Mouse (Mus musculus): Measurements from ENCODE around the gene Celsr1.

The Celsr1 gene

GRCm38 (mm10) chr15:85994906-85995608, 38.5 kb downstream of the Celsr1 start:
- DNase-seq (ENCODE audit: low spot score), result no peak

GRCm38 (mm10) chr15:85993931-85994583, 39.5 kb downstream of the Celsr1 start:
- DNase-seq (ENCODE audit: low spot score), result no peak

- DNase-seq (ENCODE audit: low spot score), result no peak
Measured at GRCm38 (mm10) chr15:85993386-85993785, 40.2 kb downstream of the Celsr1 start.

DNA sequence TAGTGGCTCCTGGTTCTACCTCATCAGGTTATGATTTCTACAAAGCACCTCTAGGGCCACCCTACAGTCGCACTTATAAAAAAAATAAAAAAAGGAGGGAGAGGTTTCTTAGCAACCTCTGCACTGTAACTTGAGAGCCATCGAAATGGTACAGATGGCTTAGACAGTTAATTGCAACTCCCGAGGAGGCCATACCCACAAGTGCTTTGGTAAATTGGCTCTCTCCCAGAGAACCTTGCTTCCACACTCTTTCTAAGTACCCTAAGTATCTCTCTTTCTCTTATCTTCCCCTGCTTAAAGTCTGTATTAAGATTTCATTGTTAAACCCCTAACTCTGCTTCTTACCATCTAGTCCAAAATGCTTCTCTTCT, 41.5 kb downstream of the Celsr1 start:
- no peak for DNase-seq (ENCODE audit: low spot score)

DNA sequence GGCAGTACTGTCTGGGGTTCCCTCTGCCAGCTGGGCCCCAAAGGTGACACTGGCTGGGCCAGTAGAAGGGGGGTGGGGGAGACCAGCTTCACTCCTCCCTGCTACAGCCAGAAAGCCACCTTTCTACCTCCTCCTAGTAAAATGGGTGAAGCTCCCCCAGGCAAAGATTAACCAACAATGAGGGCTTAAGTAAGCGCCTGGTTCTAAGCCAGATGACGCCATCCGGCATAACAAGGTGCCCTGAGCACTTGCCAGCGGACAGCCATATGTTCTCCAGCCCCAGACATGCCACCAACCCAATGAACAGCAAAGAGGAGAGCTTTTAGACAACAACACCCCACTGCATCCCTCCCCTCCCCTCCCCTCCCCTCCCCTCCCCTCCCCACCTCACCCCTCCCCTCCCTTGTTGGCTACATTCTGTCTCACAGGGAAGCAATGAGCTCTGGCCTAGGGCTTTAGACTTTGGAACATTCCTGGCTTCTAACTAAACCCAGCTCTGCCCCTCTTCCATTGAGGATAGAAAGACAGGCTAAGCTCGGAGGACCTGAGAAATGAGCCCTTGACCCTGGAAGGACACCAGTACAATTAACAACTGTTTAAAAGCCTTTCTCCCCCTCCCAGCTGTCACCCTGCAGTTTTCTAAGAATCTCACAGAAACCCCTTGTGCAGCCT, 42.0 kb downstream of the Celsr1 start:
- no peak for DNase-seq (ENCODE audit: low spot score)

GRCm38 (mm10) chr15:85990696-85991443, 42.7 kb downstream of the Celsr1 start:
- peak; percentile 51 for DNase-seq (ENCODE audit: low spot score)

DNA sequence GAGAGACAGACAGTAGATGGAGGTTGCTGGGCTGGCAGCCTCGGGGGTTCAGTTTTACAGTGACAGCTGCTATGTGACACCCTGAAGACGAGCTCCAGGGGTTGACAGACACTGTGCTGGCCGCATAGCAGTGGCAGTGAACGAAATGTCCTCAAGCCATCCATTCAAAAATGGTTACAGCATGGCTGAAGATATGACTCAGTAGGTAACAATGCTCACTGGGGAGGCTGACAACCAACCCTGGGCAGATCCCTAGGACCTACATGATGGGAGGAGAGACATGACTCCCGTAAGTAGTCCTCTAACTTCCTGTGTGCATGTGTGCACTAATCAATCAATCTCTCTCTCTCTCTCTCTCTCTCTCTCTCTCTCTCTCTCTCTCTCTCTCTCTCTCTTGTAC, 45.7 kb downstream of the Celsr1 start:
- DNase-seq (ENCODE audit: low spot score), result no peak

DNA sequence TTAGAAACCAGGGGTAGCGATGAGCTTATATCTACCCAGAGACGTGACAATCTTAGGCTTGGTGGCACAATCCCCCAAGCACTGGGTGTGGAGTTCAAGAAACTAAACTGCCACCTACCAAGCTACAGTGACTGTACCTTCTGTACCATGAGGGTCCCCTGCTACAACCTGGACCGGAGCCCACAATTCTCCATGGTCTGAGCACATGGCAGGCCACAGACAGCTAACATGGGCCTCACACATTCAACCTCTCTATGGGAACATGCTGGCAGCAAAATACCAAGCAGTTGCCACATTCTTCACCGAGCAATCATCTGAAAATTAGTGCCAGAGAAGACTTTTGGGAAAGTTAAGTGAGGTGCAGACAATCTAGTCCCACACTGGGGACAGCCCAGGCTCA, 47.4 kb downstream of the Celsr1 start:
- no peak for DNase-seq (ENCODE audit: low spot score)

DNA sequence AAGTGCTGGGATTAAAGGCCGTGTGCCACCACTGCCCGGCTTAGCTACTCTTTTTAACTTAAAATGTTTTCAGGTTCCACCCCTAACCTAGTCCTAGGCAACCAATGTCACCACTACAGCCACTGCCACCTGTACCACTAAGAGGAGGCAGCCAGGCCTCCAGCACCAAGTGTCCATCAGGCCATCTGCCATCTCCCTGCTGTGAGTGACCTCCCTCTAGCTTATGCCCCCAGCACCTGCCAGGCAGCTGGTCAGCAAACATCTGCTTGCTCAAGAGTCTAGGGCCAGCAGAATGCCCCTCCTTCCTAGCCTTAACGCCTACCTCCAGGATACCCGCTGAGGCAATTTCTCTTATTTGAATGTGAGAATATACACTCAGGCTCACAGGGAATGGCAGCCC, 48.0 kb downstream of the Celsr1 start:
- no peak for DNase-seq (ENCODE audit: low spot score)

DNA sequence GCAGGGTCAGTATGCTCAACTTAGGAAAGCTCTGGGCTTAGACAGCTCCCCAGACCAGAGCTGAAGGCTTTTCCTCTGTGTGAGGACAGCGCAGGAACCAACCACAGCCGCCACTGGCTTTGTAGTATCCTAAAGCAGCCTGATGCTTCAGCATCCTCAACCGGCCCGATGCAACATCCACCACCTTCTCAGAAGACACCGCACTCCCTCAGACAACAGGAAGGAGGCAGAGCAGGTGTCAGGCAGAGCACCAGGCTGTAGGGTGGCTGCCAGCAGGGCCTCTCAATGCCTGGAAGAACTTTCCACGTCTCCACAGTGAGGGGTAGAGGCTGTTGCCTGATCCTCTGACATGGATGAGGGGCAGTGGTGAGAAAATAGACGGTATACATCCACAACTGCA, 50.4 kb downstream of the Celsr1 start:
- no peak for DNase-seq (ENCODE audit: low spot score)

- no peak for DNase-seq (ENCODE audit: low spot score)
Measured at GRCm38 (mm10) chr15:85982416-85982775, 51.2 kb downstream of the Celsr1 start.

GRCm38 (mm10) chr15:85981768-85982415, 51.7 kb downstream of the Celsr1 start:
- DNase-seq (ENCODE audit: low spot score), result no peak

DNA sequence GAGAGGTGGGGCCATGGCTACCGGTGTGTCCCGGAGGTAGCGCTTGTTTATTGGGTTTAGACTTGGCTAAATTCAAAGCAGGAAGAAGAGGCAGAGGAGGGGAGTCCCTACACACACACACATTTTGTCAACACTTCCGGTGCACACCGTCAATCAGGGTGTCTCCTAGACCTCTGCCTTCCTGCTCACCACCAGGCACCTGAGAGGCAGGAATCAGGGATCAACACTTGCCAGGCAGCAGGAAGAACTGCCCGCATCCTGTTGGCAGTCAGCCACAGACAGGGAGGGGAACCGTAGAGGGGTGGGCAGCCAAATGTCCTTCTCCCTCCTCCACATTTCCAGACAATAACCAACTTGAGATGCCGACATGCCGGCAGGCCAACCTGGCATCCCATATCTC, 56.5 kb downstream of the Celsr1 start:
- DNase-seq (ENCODE audit: low spot score), result peak; percentile 65

DNA sequence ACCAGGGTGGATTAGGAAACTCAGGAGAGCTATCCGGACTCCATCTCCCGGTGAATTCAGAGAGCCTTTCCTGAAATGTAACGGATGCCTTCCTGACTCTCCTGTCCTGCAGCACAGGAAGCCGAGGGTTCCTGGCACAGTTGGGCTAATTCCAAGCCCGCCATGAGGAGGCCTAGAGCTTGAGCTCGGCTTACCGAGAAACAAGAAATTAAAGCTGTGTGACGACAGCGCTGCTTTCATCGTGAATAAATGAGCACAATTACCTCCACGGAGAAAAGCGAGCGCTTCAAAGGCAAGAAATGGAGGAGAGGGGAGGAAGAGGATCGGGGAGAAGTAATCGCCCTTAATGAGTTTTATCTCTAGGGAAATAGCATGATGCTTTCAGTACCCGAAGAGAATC, 57.8 kb downstream of the Celsr1 start:
- DNase-seq (ENCODE audit: low spot score), result no peak

- no peak for DNase-seq (ENCODE audit: low spot score)
Measured at GRCm38 (mm10) chr15:85971596-85971995, 62.0 kb downstream of the Celsr1 start.

DNA sequence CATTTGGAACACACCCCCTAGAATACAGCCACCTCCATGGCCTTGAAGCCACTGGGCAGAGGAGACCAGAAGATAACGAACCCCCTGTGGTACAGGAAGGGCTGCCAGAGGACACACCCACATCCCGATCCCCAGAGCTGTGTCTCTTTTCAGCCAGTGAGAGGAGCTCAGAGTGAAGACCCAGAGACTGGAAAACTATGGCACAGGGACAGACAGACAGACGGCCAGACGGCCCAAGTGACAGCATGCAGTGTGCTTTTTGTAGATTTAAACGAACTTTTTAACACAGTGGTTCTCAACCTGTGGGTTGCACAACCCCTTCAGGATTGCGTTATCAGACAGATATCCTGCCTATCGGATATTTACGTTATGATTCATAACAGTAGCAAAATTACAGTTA, 63.1 kb downstream of the Celsr1 start:
- no peak for DNase-seq (ENCODE audit: low spot score)

DNA sequence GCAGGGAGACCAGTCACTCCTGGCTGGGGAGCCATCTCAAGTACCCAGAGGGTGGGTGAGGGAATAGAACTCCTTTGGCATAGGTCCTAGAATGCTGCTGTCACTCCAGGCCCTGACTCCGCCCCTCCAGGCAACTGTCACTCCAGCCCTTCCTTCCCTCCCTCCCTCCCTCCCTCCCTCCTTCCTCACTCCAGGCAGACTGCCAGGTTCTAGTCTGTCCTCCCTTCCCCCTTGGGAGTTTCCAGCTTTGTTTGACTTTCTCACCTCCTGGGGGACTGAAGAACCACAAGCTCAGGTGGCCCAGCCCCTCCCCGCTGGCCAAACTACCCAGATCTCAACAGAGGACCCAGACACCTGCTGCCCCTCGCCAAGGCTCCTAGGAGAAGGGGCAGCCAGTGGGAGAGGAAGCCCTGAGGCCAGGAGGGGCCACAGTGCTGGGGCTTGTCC, 63.8 kb downstream of the Celsr1 start:
- DNase-seq (ENCODE audit: low spot score), result peak; percentile 68

DNA sequence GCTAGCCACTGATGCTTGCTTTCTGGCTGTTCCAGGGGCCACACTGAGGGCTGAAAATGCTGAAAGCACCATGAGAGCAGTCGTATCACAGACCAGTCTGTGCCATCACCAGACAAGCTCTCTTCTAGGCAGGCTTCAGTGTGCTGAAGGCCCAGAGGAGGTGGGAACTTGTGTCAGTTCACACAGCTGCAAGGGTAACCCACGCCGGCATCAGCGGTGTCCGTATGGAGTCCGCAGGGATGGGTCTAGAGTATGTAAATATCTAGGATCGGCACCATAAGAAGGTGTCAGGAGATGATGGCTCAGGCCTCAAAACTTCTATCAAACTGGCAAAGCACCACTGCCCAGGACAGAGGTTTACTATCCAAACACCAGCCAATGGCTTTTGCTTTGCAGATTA, 64.3 kb downstream of the Celsr1 start:
- DNase-seq (ENCODE audit: low spot score), result no peak

DNA sequence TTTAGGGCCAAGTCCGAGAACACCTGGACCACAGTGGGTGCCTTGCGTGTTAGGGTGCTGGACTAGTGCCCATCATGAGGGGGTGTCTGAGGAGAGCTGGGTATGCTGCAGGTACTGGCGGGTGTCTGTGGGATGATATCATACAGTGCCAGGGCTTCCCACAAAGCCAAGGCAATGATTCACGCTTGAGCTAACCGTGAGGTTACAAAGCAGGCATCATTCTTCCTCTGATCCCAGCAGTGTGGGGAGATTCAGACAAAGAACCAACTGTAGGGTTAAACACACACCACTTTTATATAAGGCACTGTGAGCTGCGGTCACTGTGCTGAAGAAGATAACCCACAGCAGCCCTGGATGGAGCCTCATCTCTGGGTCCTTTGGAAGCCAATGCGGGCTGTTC, 67.5 kb downstream of the Celsr1 start:
- no peak for DNase-seq (ENCODE audit: low spot score)

DNA sequence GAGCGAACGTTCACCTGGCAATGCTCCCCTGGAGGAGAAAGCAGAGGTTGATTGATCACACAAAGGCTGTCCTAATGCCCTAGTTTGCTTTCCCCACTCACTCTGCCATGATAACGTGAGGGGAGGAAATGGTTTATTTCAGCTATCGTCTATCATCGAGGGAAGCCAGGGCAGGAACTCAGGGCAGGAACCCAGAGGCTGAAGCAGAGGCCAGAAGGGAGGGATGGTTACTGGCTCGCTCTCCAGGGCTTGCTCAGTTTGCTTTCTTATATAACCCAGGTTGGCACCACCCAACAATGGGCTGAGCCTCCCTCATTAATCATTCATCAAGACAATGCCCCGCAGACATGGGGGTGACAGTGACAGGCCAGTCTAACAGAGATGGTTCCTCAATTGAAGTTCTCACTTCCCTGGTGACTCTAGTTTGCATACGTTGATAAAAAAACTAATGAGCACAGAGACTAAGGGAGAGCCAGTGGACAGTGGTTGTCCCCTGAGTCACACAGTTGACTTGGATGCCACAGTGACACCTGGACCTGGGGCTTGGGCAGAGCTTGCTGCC, 70.2 kb downstream of the Celsr1 start:
- DNase-seq (ENCODE audit: low spot score), result no peak

GRCm38 (mm10) chr15:85962691-85963090, 70.9 kb downstream of the Celsr1 start:
- no peak for DNase-seq (ENCODE audit: low spot score)

GRCm38 (mm10) chr15:85961651-85962050, 71.9 kb downstream of the Celsr1 start:
- DNase-seq (ENCODE audit: low spot score), result no peak
